Mouse (Mus musculus) ES-E14 (cell line): Measurements from ENCODE around the gene Mif4gd. TPM values are rescaled to one million over a fixed set of nuclear protein-coding genes. Genes with fewer than 3 reads are reported as not detected.

Experiments
- DNase-seq: peaks from one replicate; pipeline ENCODE4 v3.0.0-alpha.2; 2013; ENCODE audit warnings: low read depth, low spot score
- H3K27ac ChIP-seq: 2 replicates; pipeline ENCODE4 v1.5.1; 2012; ENCODE audit warnings: low read depth, mild to moderate bottlenecking, low read length, moderate library complexity, mixed read lengths; ENCODE audit not compliant: poor library complexity, insufficient read depth, severe bottlenecking
- H3K36me3 ChIP-seq: 2 replicates; pipeline ENCODE4 v1.6.1; 2012; ENCODE audit warnings: mild to moderate bottlenecking, low read length, moderate library complexity, mixed read lengths; ENCODE audit not compliant: control insufficient read depth, poor library complexity, insufficient read depth, severe bottlenecking
- H3K4me1 ChIP-seq, 2 experiments: fragments of 150-350 bp in 1 of 2; sonication (generic) in 1 of 2; 2 replicates each; pipeline ENCODE4 v1.6.1; 2012; ENCODE audit warnings: low read length in 2 of 2, mild to moderate bottlenecking in 1 of 2, mixed read lengths in 1 of 2; ENCODE audit not compliant: control insufficient read depth in 2 of 2, insufficient read depth in 2 of 2, poor library complexity in 1 of 2
- H3K4me3 ChIP-seq, 2 experiments: fragments of 150-350 bp in 1 of 2; sonication (generic) in 1 of 2; 2 replicates each; pipeline ENCODE4 v1.5.1; 2012; ENCODE audit warnings: low read length in 2 of 2, low read depth in 1 of 2, mild to moderate bottlenecking in 1 of 2, mixed read lengths in 1 of 2; ENCODE audit not compliant: insufficient read depth in 1 of 2, poor library complexity in 1 of 2, severe bottlenecking in 1 of 2
- H3K9ac ChIP-seq: 2 replicates; pipeline ENCODE4 v1.6.1; 2012; ENCODE audit warnings: low read depth, mild to moderate bottlenecking, low read length, mixed read lengths; ENCODE audit not compliant: poor library complexity, insufficient read depth, severe bottlenecking
- H3K9me3 ChIP-seq: fragments of 150-350 bp; sonication (generic); 2 replicates; pipeline ENCODE4 v1.6.1; 2012; ENCODE audit warnings: low read depth, mild to moderate bottlenecking, low read length; ENCODE audit not compliant: control insufficient read depth, insufficient read depth
- CHD2 ChIP-seq: IDR thresholded peaks from 2 replicates; pipeline ENCODE4 v1.6.1; 2014; ENCODE audit warnings: mild to moderate bottlenecking, low read depth, low read length, inconsistent platforms
- HCFC1 ChIP-seq: IDR thresholded peaks from 2 replicates; pipeline ENCODE4 v1.6.1; 2012; ENCODE audit warnings: low read length, inconsistent platforms, borderline replicate concordance; ENCODE audit not compliant: insufficient read depth
- MAFK ChIP-seq: IDR thresholded peaks from 2 replicates; pipeline ENCODE4 v1.6.1; 2014; ENCODE audit warnings: mild to moderate bottlenecking, low read depth, low read length, inconsistent platforms; ENCODE audit not compliant: insufficient read depth
- ZC3H11A ChIP-seq: IDR thresholded peaks from 2 replicates; pipeline ENCODE4 v1.6.1; 2012; ENCODE audit warnings: low read depth, mild to moderate bottlenecking, inconsistent platforms, low read length, borderline replicate concordance
- ZNF384 ChIP-seq: IDR thresholded peaks from 2 replicates; pipeline ENCODE4 v1.6.1; 2012; ENCODE audit warnings: low read depth, low read length, inconsistent platforms
- in situ Hi-C, 2 experiments: fragments of 600-800 bp; cut with MboI; formaldehyde crosslinking; loops; one replicate each; pipeline ENCODE4 v1.15.1; 2025; ENCODE audit warnings: low sequenced_read_pairs in 2 of 2, inconsistent platforms in 1 of 2; ENCODE audit not compliant: unreplicated experiment in 2 of 2
- total RNA-seq: library from RNA; depleted of rRNA; stranded (reverse); fragments of 300-350 nt; gene quantifications from 2 replicates; pipeline ENCODE4 v1.2.3, GENCODE M21; 2012

The Mif4gd gene
- total RNA-seq, 1 experiment: 63.8 TPM

DNA sequence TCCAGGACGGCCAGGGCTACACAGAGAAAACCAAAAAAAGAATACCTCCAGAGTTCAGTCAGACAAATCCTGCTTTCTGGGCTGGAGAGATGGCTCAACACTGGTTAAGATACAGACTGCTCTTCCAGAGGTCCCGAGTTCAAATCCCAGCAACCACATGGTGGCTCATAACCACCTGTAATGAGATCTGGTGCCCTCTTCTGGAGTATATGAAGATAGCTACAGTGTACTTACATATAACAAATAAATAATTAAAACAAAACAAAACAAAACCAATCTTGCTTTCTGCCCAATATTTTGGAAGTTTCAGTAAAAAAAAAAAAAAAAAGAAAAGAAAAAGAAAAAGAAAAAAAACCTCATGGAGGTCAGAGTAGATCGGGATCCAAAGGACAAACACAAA, 17.6 kb downstream of the Mif4gd start:
- Histone ChIP-seq H3K9me3 (no peaks in the 10 kb centered on the region), H3K36me3 (peaks cover 41% of the 10 kb centered on the region), H3K4me1 (peaks cover 0 to 9% of the 10 kb centered on the region in 2 experiments; a peak in 2 of 4 replicates), H3K4me3 (no peak overlapping the region), H3K27ac (no peak overlapping the region), H3K9ac (no peak overlapping the region)
- DNase-seq: no peak
- no peak for TF ChIP-seq MAFK
- no peak for TF ChIP-seq HCFC1
- no peak for TF ChIP-seq CHD2
- no peak for TF ChIP-seq ZNF384
- TF ChIP-seq ZC3H11A: no peak
- in situ Hi-C loops: no loop called here

DNA sequence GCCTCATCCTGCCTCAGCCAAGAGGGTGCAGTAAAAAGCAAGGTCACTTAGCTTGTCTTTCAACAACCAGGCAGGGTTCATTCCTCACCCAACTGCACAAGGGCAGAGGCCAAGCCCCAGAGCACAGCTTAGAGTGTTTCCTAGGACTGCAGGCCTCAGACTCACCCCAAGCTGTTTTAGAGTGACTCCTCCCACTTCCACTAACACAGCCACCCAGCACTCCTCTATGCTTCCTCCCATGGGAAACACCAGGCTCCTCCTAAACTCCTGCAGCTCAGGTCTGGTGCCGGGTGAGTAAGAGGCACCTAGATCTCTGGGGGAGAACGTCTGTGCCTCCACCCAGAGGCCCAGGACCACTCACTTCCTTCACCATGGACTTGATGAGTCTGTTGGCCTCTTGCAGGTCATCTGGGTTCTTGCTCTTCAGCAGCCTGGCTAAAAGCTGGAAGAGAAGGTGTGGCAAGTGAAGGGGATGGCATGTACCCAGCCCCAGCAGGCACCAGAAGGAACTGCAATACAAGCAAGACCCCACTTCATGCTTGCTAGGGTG, 22.2 kb downstream of the Mif4gd start:
- no peak overlapping the region for H3K9ac ChIP-seq
- TF ChIP-seq ZNF384 (no peak), CHD2 (no peak), HCFC1 (no peak), MAFK (no peak), ZC3H11A (no peak)
- H3K4me1 ChIP-seq: peaks cover 4 to 13% of the 10 kb centered on the region in 2 experiments; a peak in 3 of 4 replicates
- H3K9me3 ChIP-seq: no peaks in the 10 kb centered on the region
- peaks cover 74% of the 10 kb centered on the region for H3K36me3 ChIP-seq
- H3K27ac ChIP-seq: no peak overlapping the region; the same call in 1 of the 2 replicates
- no peak overlapping the region for H3K4me3 ChIP-seq
- DNase-seq: no peak
- in situ Hi-C loops: no loop called here

DNA sequence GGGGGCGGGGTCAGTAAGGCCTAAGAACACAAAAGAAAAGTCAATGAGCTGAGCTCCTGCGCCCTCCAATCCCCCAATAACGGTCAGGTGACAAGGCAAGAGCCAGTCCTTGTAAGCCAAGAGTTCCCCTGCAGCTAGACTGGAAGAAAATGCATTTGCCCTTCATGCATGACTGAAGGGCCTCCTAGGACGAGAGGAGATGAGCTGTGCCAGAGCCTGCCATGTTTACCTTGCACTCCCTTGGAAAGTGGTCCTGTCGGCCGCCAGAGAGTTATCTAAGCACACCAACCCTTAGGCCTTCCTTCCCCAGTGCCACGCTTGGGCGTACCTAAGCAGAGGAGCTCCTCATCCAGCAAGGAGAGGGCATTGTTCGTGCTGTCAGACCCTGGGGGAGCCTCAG, 24.8 kb downstream of the Mif4gd start:
- in situ Hi-C loops: no loop called here
- DNase-seq: no peak
- no peak overlapping the region for H3K9ac ChIP-seq
- TF ChIP-seq MAFK (no peak), CHD2 (no peak), ZC3H11A (no peak), ZNF384 (no peak), HCFC1 (no peak)
- no peak overlapping the region for H3K4me3 ChIP-seq
- peaks cover 4 to 13% of the 10 kb centered on the region in 2 experiments; a peak in 3 of 4 replicates for H3K4me1 ChIP-seq
- H3K36me3 ChIP-seq: peaks cover 77% of the 10 kb centered on the region
- peak overlapping the region; percentile 29; the same call in 1 of the 2 replicates for H3K27ac ChIP-seq
- no peaks in the 10 kb centered on the region for H3K9me3 ChIP-seq

DNA sequence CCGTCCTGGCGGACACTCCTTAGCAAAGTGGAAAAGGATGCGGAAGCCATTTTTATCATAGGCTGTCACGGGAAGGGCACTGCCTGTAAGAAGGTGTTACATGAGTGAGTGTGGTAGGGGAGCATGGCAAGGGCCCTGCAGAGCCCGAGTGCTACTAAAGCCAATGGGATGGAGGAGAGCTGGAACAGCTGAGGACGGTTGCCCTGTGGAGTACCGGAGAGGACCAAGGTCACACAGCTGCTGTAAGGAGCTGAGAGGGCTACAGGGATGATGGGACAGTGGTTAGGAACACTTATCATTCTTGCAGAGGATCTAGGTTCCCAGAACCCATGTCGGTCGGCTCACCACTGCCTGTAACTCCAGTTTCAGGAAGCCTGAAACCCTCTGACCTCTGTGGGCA, 26.4 kb downstream of the Mif4gd start:
- H3K27ac ChIP-seq: no peak overlapping the region; the same call in 1 of the 2 replicates
- in situ Hi-C loops: no loop called here
- no peak for TF ChIP-seq CHD2
- no peak overlapping the region for H3K4me3 ChIP-seq
- H3K9me3 ChIP-seq: no peaks in the 10 kb centered on the region
- H3K4me1 ChIP-seq: peaks cover 4 to 13% of the 10 kb centered on the region in 2 experiments; a peak in 3 of 4 replicates
- no peak overlapping the region for H3K9ac ChIP-seq
- peaks cover 81% of the 10 kb centered on the region for H3K36me3 ChIP-seq
- no peak for DNase-seq

DNA sequence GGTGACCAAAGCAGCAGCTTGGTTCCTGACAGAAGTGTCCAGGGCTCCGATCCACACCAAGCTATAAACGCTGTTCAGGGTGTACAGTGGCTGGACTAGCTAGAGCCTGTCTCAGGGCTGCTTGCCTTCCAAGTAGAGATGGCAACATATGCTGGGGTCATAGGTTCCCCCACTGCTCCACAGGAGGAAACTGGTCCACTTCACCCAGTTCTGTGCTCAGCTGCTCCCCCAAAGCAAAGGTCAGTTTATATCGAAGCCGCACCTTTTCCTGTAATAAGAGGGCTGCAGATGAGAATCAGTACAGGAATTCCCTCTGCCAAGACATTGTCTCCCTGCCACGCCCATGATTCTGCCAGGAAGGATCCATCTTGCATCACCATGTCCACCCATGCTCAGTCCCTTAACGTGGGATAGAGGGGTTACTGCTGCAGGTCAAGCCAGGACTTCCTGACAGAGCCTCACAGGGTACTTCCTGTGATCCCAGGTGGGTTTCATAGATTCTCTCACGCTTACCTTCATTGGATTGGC, 27.1 kb downstream of the Mif4gd start:
- Histone ChIP-seq H3K27ac (no peak overlapping the region), H3K4me1 (peaks cover 4 to 8% of the 10 kb centered on the region in 2 experiments; a peak in 3 of 4 replicates), H3K9ac (no peak overlapping the region), H3K9me3 (no peaks in the 10 kb centered on the region), H3K4me3 (no peak overlapping the region), H3K36me3 (peaks cover 80% of the 10 kb centered on the region)
- in situ Hi-C loops: no loop called here
- no peak for DNase-seq
- TF ChIP-seq ZNF384 (no peak), ZC3H11A (no peak), CHD2 (no peak), MAFK (no peak), HCFC1 (no peak)
